Mouse (Mus musculus) heart, embryonic 13.5 days (tissue): ENCODE results near the gene Emc1. TPM values are rescaled to one million over a fixed set of nuclear protein-coding genes. Genes with fewer than 3 reads are reported as not detected.
A peak's percentile ranks its signal among the peaks of the same experiment; 100 is the strongest.
"Not testable (repeated sequence)": the region's sequence is repeated elsewhere in the genome, so short reads cannot be mapped to it uniquely, and the experiment has no call there.

Source experiments
- ATAC-seq: fragments of 200-750 bp; cut with Nextera tagmentation; 2 replicates; pipeline ENCODE4 v1.8.0; 2017; ENCODE audit warnings: moderate TSS enrichment; ENCODE audit not compliant: insufficient number of reproducible peaks, low FRiP score, low TSS enrichment; ENCODE audit errors: extremely low read depth
- H3K27ac ChIP-seq: fragments of 300-500 bp; sonication (generic); replicated peaks from 2 replicates; pipeline ENCODE4 v1.5.1; 2015; ENCODE audit warnings: moderate library complexity, mild to moderate bottlenecking, inconsistent platforms
- H3K27me3 ChIP-seq: fragments of 300-500 bp; sonication (generic); replicated peaks from 2 replicates; pipeline ENCODE4 v1.6.1; 2015; ENCODE audit warnings: mild to moderate bottlenecking, inconsistent platforms
- H3K36me3 ChIP-seq: fragments of 300-500 bp; sonication (generic); 2 replicates; pipeline ENCODE4 v1.6.1; 2015; ENCODE audit warnings: mild to moderate bottlenecking, inconsistent platforms
- H3K4me1 ChIP-seq: fragments of 300-500 bp; sonication (generic); 2 replicates; pipeline ENCODE4 v1.6.1; 2015; ENCODE audit warnings: inconsistent platforms
- H3K4me2 ChIP-seq: fragments of 300-500 bp; sonication (generic); 2 replicates; pipeline ENCODE4 v1.6.1; 2015; ENCODE audit warnings: inconsistent platforms, mild to moderate bottlenecking, moderate library complexity
- H3K4me3 ChIP-seq: fragments of 300-500 bp; sonication (generic); 2 replicates; pipeline ENCODE4 v1.5.1; 2015; ENCODE audit warnings: moderate library complexity, mild to moderate bottlenecking, inconsistent platforms
- H3K9ac ChIP-seq: fragments of 300-500 bp; sonication (generic); 2 replicates; pipeline ENCODE4 v1.6.1; 2015; ENCODE audit warnings: inconsistent platforms, mild to moderate bottlenecking, moderate library complexity
- H3K9me3 ChIP-seq: fragments of 300-500 bp; sonication (generic); 2 replicates; pipeline ENCODE4 v1.6.1; 2016; ENCODE audit warnings: inconsistent platforms
- WGBS: fragments of 180-500 bp; shearing (Covaris S2); methylation state at CpG from one replicate; pipeline ENCODE4 v1.1.7; 2015; ENCODE audit warnings: mixed read lengths; 5-methylcytosine and 5-hydroxymethylcytosine counted together
- polyA plus RNA-seq: library from polyadenylated mRNA; unstranded; fragments of >200 nt; fragmentation: Nextera tagmentation; extraction: Ambion mirVana; gene quantifications from 2 replicates; pipeline ENCODE4 v1.2.1, GENCODE M21; 2015

The Emc1 gene
- polyA plus RNA-seq, 1 experiment from 2014 or later: 41.0 TPM

GRCm38 (mm10) chr4:139360761-139361548, 8.6 kb downstream of the Emc1 start:
- H3K4me1 ChIP-seq: no peaks in the 10 kb centered on the region
- no peaks in the 10 kb centered on the region for H3K27me3 ChIP-seq
- H3K9ac ChIP-seq: no peak overlapping the region
- no peak for ATAC-seq
- H3K4me2 ChIP-seq: no peak overlapping the region
- H3K27ac ChIP-seq: no peak overlapping the region
- no peaks in the 10 kb centered on the region for H3K9me3 ChIP-seq
- H3K4me3 ChIP-seq: no peak overlapping the region
- H3K36me3 ChIP-seq: peaks cover 99% of the 10 kb centered on the region
- 74% methylated on average over 11 of the region's 11 CpGs for WGBS

GRCm38 (mm10) chr4:139367336-139367735, 14.9 kb downstream of the Emc1 start:
- Histone ChIP-seq H3K9ac (no peak overlapping the region), H3K27ac (no peak overlapping the region), H3K4me3 (no peak overlapping the region), H3K27me3 (no peaks in the 10 kb centered on the region), H3K4me1 (no peaks in the 10 kb centered on the region), H3K4me2 (no peak overlapping the region), H3K36me3 (peaks cover 96% of the 10 kb centered on the region), H3K9me3 (no peaks in the 10 kb centered on the region)
- 87% methylated on average over 3 of the region's 3 CpGs for WGBS
- ATAC-seq: no peak

- H3K4me3 ChIP-seq: no peak overlapping the region
- 93% methylated on average over 5 of the region's 5 CpGs for WGBS
- ATAC-seq: no peak
These were observed 15.7 kb downstream of the Emc1 start for GRCm38 (mm10) chr4:139368038-139368437.

GRCm38 (mm10) chr4:139373130-139373529, 20.7 kb downstream of the Emc1 start:
- WGBS: 90% methylated on average over 4 of the region's 4 CpGs
- H3K4me2 ChIP-seq: no peak overlapping the region

More at GRCm38 (mm10) chr4:139368038-139368437, 15.7 kb downstream of the Emc1 start:
- Histone ChIP-seq H3K9ac (no peak overlapping the region), H3K36me3 (peaks cover 96% of the 10 kb centered on the region), H3K4me1 (no peaks in the 10 kb centered on the region), H3K27ac (no peak overlapping the region), H3K27me3 (no peaks in the 10 kb centered on the region), H3K9me3 (no peaks in the 10 kb centered on the region), H3K4me2 (no peak overlapping the region)

GRCm38 (mm10) chr4:139373531-139373930, 21.1 kb downstream of the Emc1 start:
- H3K9ac ChIP-seq: no peak overlapping the region

More at GRCm38 (mm10) chr4:139373130-139373529, 20.7 kb downstream of the Emc1 start:
- Histone ChIP-seq H3K9me3 (no peaks in the 10 kb centered on the region), H3K4me1 (no peaks in the 10 kb centered on the region), H3K27me3 (no peaks in the 10 kb centered on the region), H3K36me3 (peaks cover 96% of the 10 kb centered on the region), H3K4me3 (no peak overlapping the region), H3K27ac (no peak overlapping the region), H3K9ac (no peak overlapping the region)
- no peak for ATAC-seq

GRCm38 (mm10) chr4:139379719-139380118, 27.3 kb downstream of the Emc1 start:
- Histone ChIP-seq H3K27ac (peak overlapping the region; percentile 90), H3K36me3 (peaks cover 35% of the 10 kb centered on the region), H3K4me1 (peaks cover 36% of the 10 kb centered on the region), H3K27me3 (no peaks in the 10 kb centered on the region), H3K4me2 (peak overlapping the region; percentile 85), H3K9me3 (no peaks in the 10 kb centered on the region), H3K4me3 (peak overlapping the region; percentile 96), H3K9ac (peak overlapping the region; percentile 91)
- 6% methylated on average over 8 of the region's 8 CpGs for WGBS
- no peak for ATAC-seq

More at GRCm38 (mm10) chr4:139373531-139373930, 21.1 kb downstream of the Emc1 start:
- Histone ChIP-seq H3K27ac (no peak overlapping the region), H3K9me3 (no peaks in the 10 kb centered on the region), H3K4me3 (no peak overlapping the region), H3K27me3 (no peaks in the 10 kb centered on the region), H3K4me2 (no peak overlapping the region), H3K36me3 (peaks cover 94% of the 10 kb centered on the region), H3K4me1 (no peaks in the 10 kb centered on the region)
- no peak for ATAC-seq
- WGBS: 92% methylated on average over 10 of the region's 10 CpGs

- peak overlapping the region; percentile 95 for H3K4me2 ChIP-seq
- no peaks in the 10 kb centered on the region for H3K27me3 ChIP-seq
- peak overlapping the region; percentile 96 for H3K4me3 ChIP-seq
- H3K36me3 ChIP-seq: peaks cover 30% of the 10 kb centered on the region
- H3K27ac ChIP-seq: peak overlapping the region; percentile 90
- peak; percentile 96 for ATAC-seq
- H3K9ac ChIP-seq: peak overlapping the region; percentile 94
- H3K9me3 ChIP-seq: no peaks in the 10 kb centered on the region
- WGBS: under 1% methylated on average over 54 of the region's 54 CpGs
- peaks cover 41% of the 10 kb centered on the region for H3K4me1 ChIP-seq
These were observed 27.9 kb downstream of the Emc1 start for GRCm38 (mm10) chr4:139380207-139380748.

- 5% methylated on average over 30 of the region's 44 CpGs for WGBS
- Histone ChIP-seq H3K9me3 (no peaks in the 10 kb centered on the region), H3K27me3 (no peaks in the 10 kb centered on the region), H3K27ac (peak overlapping the region; percentile 82), H3K4me1 (peaks cover 48% of the 10 kb centered on the region), H3K4me2 (peak overlapping the region; percentile 95), H3K4me3 (peak overlapping the region; percentile 96), H3K9ac (peak overlapping the region; percentile 94), H3K36me3 (peaks cover 23% of the 10 kb centered on the region)
- peak; percentile 48; the same call in 1 of the 2 replicates for ATAC-seq
These were observed 28.5 kb downstream of the Emc1 start for GRCm38 (mm10) chr4:139380775-139381451.

- ATAC-seq: no peak
- Histone ChIP-seq H3K4me3 (peak overlapping the region; percentile 96), H3K9ac (peak overlapping the region; percentile 94), H3K36me3 (peaks cover 19% of the 10 kb centered on the region), H3K9me3 (no peaks in the 10 kb centered on the region), H3K27me3 (no peaks in the 10 kb centered on the region), H3K4me1 (peaks cover 52% of the 10 kb centered on the region), H3K27ac (peak overlapping the region; percentile 82; the same call in 1 of the 2 replicates), H3K4me2 (peak overlapping the region; percentile 95)
- WGBS: 37% methylated on average over 4 of the region's 4 CpGs
These were observed 29.1 kb downstream of the Emc1 start for GRCm38 (mm10) chr4:139381452-139381845.

- H3K36me3 ChIP-seq: peaks cover 11% of the 10 kb centered on the region
- no peaks in the 10 kb centered on the region for H3K9me3 ChIP-seq
- peaks cover 60% of the 10 kb centered on the region for H3K4me1 ChIP-seq
- WGBS: 54% methylated on average over 7 of the region's 7 CpGs
- peak overlapping the region; percentile 95 for H3K4me2 ChIP-seq
- H3K27me3 ChIP-seq: no peaks in the 10 kb centered on the region
- no peak for ATAC-seq
- peak overlapping the region; percentile 73 for H3K9ac ChIP-seq
- H3K27ac ChIP-seq: no peak overlapping the region
- H3K4me3 ChIP-seq: peak overlapping the region; percentile 96
These were observed 29.8 kb downstream of the Emc1 start for GRCm38 (mm10) chr4:139382231-139382630.

- not testable (repeated sequence) for H3K4me2 ChIP-seq, H3K9me3 ChIP-seq, H3K9ac ChIP-seq, H3K27me3 ChIP-seq, H3K27ac ChIP-seq, H3K4me3 ChIP-seq, ATAC-seq
- H3K36me3 ChIP-seq: peaks cover 14% of the 10 kb centered on the region
- peaks cover 84% of the 10 kb centered on the region for H3K4me1 ChIP-seq
- WGBS: 79% methylated on average over 5 of the region's 5 CpGs
These were observed 33.5 kb downstream of the Emc1 start for GRCm38 (mm10) chr4:139385841-139386240.
